Mouse (Mus musculus) CH12.LX (cell line): ENCODE results near the gene Gpr141. TPM values are rescaled to one million over a fixed set of nuclear protein-coding genes. Genes with fewer than 3 reads are reported as not detected.

ENCODE experiments used
- DNase-seq: peaks from one replicate; pipeline ENCODE4 v3.0.0-alpha.2; 2013; ENCODE audit errors: extremely low read depth
- H3K27ac ChIP-seq: 2 replicates; pipeline ENCODE4 v1.5.1; 2012; ENCODE audit warnings: low read depth, mild to moderate bottlenecking, control low read depth, moderate library complexity; ENCODE audit not compliant: insufficient read depth
- H3K27me3 ChIP-seq: replicated peaks from 2 replicates; pipeline ENCODE3; 2012; ENCODE audit warnings: inconsistent platforms
- H3K36me3 ChIP-seq, 2 experiments: replicated peaks in 1 of 2; 2 replicates each; pipeline versions ENCODE3 to v1.6.1; 2012; ENCODE audit warnings: inconsistent platforms in 1 of 2, low read length in 1 of 2, mild to moderate bottlenecking in 1 of 2, mixed read lengths in 1 of 2, moderate library complexity in 1 of 2; ENCODE audit not compliant: control insufficient read depth in 1 of 2, insufficient read depth in 1 of 2
- H3K4me1 ChIP-seq, 2 experiments: 2 replicates each; pipeline ENCODE4 v1.6.1; 2012; ENCODE audit warnings: inconsistent platforms in 1 of 2, moderate library complexity in 1 of 2; ENCODE audit not compliant: insufficient read depth in 2 of 2, control insufficient read depth in 1 of 2
- H3K4me2 ChIP-seq: 2 replicates; pipeline ENCODE4 v1.6.1; 2012; ENCODE audit warnings: low read depth, mild to moderate bottlenecking, control low read depth; ENCODE audit not compliant: poor library complexity, insufficient read depth, severe bottlenecking
- H3K4me3 ChIP-seq, 3 experiments: fragments of 150-350 bp in 1 of 3; sonication (generic) in 1 of 3; replicated peaks in 1 of 3; 2 replicates each; pipeline versions ENCODE3 to v1.5.1; 2011 to 2012; ENCODE audit warnings: low read depth in 2 of 3, low read length in 2 of 3, mild to moderate bottlenecking in 2 of 3, moderate library complexity in 2 of 3, control low read depth in 1 of 3, improper control_type of control experiment in 1 of 3, inconsistent platforms in 1 of 3, mixed read lengths in 1 of 3; ENCODE audit not compliant: poor library complexity in 1 of 3
- H3K79me2 ChIP-seq: replicated peaks from 2 replicates; pipeline ENCODE4 v1.6.1; 2012; ENCODE audit warnings: mild to moderate bottlenecking, moderate library complexity; ENCODE audit not compliant: control insufficient read depth, poor library complexity, insufficient read depth, severe bottlenecking; ENCODE audit errors: extremely low read depth
- H3K9ac ChIP-seq: 2 replicates; pipeline ENCODE4 v1.6.1; 2012; ENCODE audit warnings: low read depth, mild to moderate bottlenecking, control low read depth, moderate library complexity; ENCODE audit not compliant: insufficient read depth
- H3K9me3 ChIP-seq: replicated peaks from 2 replicates; pipeline ENCODE3; 2012; ENCODE audit warnings: low read length, inconsistent platforms, mixed read lengths
- CHD1 ChIP-seq: IDR thresholded peaks from 2 replicates; pipeline ENCODE4 v1.6.1; 2012; ENCODE audit warnings: low read depth, low read length, improper control_type of control experiment, inconsistent platforms
- ETS1 ChIP-seq: conservative IDR thresholded peaks from 2 replicates; pipeline ENCODE4 v1.6.1; 2012; ENCODE audit warnings: low read depth, mild to moderate bottlenecking, inconsistent platforms, low read length, improper control_type of control experiment, moderate library complexity
- IRF4 ChIP-seq: IDR thresholded peaks from 2 replicates; pipeline ENCODE4 v1.6.1; 2014; ENCODE audit warnings: low read depth, mild to moderate bottlenecking, inconsistent platforms, low read length, improper control_type of control experiment
- JUND ChIP-seq: conservative IDR thresholded peaks from 2 replicates; pipeline ENCODE4 v1.6.1; 2011; ENCODE audit warnings: low read depth, low read length, improper control_type of control experiment
- KAT2A ChIP-seq: IDR thresholded peaks from 2 replicates; pipeline ENCODE4 v1.6.1; 2012; ENCODE audit warnings: low read length, improper control_type of control experiment, inconsistent platforms; ENCODE audit not compliant: insufficient replicate concordance
- MAFK ChIP-seq: IDR thresholded peaks from 2 replicates; pipeline ENCODE4 v1.6.1; 2011; ENCODE audit warnings: low read length, improper control_type of control experiment; ENCODE audit not compliant: insufficient replicate concordance
- NELFE ChIP-seq: IDR thresholded peaks from 2 replicates; pipeline ENCODE4 v1.6.1; 2011; ENCODE audit warnings: low read depth, low read length, improper control_type of control experiment
- NRF1 ChIP-seq: IDR thresholded peaks from 2 replicates; pipeline ENCODE4 v1.6.1; 2014; ENCODE audit warnings: low read depth, mild to moderate bottlenecking, inconsistent platforms, low read length, improper control_type of control experiment, moderate library complexity
- PAX5 ChIP-seq: IDR thresholded peaks from 2 replicates; pipeline ENCODE4 v1.6.1; 2012; ENCODE audit warnings: low read length, inconsistent platforms, mixed read lengths
- POLR2A ChIP-seq: IDR thresholded peaks from 2 replicates; pipeline ENCODE4 v1.6.1; 2011; ENCODE audit warnings: low read depth, mild to moderate bottlenecking, improper control_type of control experiment, low read length
- POLR2AphosphoS2 ChIP-seq: IDR thresholded peaks from 2 replicates; pipeline ENCODE4 v1.6.1; 2011; ENCODE audit warnings: low read depth, low read length, improper control_type of control experiment
- SMC3 ChIP-seq: IDR thresholded peaks from 2 replicates; pipeline ENCODE4 v1.6.1; 2011; ENCODE audit warnings: low read depth, low read length, improper control_type of control experiment
- USF1 ChIP-seq: IDR thresholded peaks from 2 replicates; pipeline ENCODE4 v1.6.1; 2014; ENCODE audit warnings: low read depth, mild to moderate bottlenecking, inconsistent platforms, low read length, improper control_type of control experiment
- ZC3H11A ChIP-seq: IDR thresholded peaks from 2 replicates; pipeline ENCODE4 v1.6.1; 2012; ENCODE audit warnings: low read depth, mild to moderate bottlenecking, inconsistent platforms, low read length, improper control_type of control experiment
- ZKSCAN1 ChIP-seq: IDR thresholded peaks from 2 replicates; pipeline ENCODE4 v1.6.1; 2012; ENCODE audit warnings: low read depth, inconsistent platforms, low read length, improper control_type of control experiment, borderline replicate concordance
- dilution Hi-C: fragments of 300-500 bp; cut with MboI; formaldehyde crosslinking; loops from 2 replicates; pipeline ENCODE4 v1.14.3; 2020; ENCODE audit warnings: low sequenced_read_pairs; ENCODE audit not compliant: extremely low pct_unique_long_range_greater_than_20kb, extremely low pct_ligation_motif_present
- in situ Hi-C: fragments of 300-500 bp; cut with MboI; formaldehyde crosslinking; loops from 3 replicates; pipeline ENCODE4 v1.14.3; 2019; ENCODE audit warnings: low sequenced_read_pairs, low pct_ligation_motif_present, low pct_unique_long_range_greater_than_20kb, mixed read lengths
- polyA plus RNA-seq: library from polyadenylated mRNA; unstranded; fragments of >175 nt; gene quantifications from 2 replicates; pipeline ENCODE4 v1.2.1, GENCODE M21; 2012; ENCODE audit warnings: low read depth; ENCODE audit not compliant: insufficient read length
- total RNA-seq, 2 experiments: library from RNA; depleted of rRNA; stranded (reverse); fragments of 300-350 nt in 1 of 2; fragments of >200 nt in 1 of 2; gene quantifications; 2 replicates each; pipeline ENCODE4 v1.2.3; 2012 to 2014

Gpr141 gene
- total and polyA plus RNA-seq, 3 experiments, result 0.17 to 1.6 (median 0.60) TPM

GRCm38 (mm10) chr13:19763211-19763610, 60.8 kb downstream of the Gpr141 start:
- no peak for DNase-seq
- H3K9ac ChIP-seq, result no peak overlapping the region
- no peak overlapping the region for H3K4me3 ChIP-seq
- H3K79me2 ChIP-seq, result no peaks in the 10 kb centered on the region
- H3K4me1 ChIP-seq, result peaks cover 0 to 15% of the 10 kb centered on the region in 2 experiments; a peak in 2 of 4 replicates
- no peaks in the 10 kb centered on the region for H3K36me3 ChIP-seq
- no peaks in the 10 kb centered on the region for H3K27me3 ChIP-seq
- TF ChIP-seq NRF1 (no peak), JUND (no peak), CHD1 (no peak), PAX5 (no peak), USF1 (no peak), ETS1 (no peak), SMC3 (no peak), ZKSCAN1 (no peak), ZC3H11A (no peak), MAFK (no peak), POLR2A (no peak)
- TF ChIP-seq, all 38 proteins: peak for 0
- dilution Hi-C loops (no loop called here), in situ Hi-C loops (no loop called here)
- Histone ChIP-seq H3K27ac (no peak overlapping the region), H3K4me2 (no peak overlapping the region), H3K9me3 (no peaks in the 10 kb centered on the region)

GRCm38 (mm10) chr13:19745741-19746140, 78.3 kb downstream of the Gpr141 start:
- Histone ChIP-seq H3K4me3 (no peak overlapping the region), H3K27ac (no peak overlapping the region), H3K79me2 (no peaks in the 10 kb centered on the region), H3K36me3 (no peaks in the 10 kb centered on the region), H3K9ac (no peak overlapping the region), H3K27me3 (no peaks in the 10 kb centered on the region), H3K9me3 (no peaks in the 10 kb centered on the region), H3K4me2 (no peak overlapping the region), H3K4me1 (no peaks in the 10 kb centered on the region)
- no peak for TF ChIP-seq IRF4
- in situ Hi-C loops (no loop called here), dilution Hi-C loops (no loop called here)
- DNase-seq, result no peak

GRCm38 (mm10) chr13:19744536-19744935, 79.5 kb downstream of the Gpr141 start:
- Histone ChIP-seq H3K9me3 (no peaks in the 10 kb centered on the region), H3K4me2 (no peak overlapping the region), H3K36me3 (no peaks in the 10 kb centered on the region), H3K27me3 (no peaks in the 10 kb centered on the region), H3K4me3 (no peak overlapping the region), H3K27ac (no peak overlapping the region), H3K4me1 (no peaks in the 10 kb centered on the region), H3K79me2 (no peaks in the 10 kb centered on the region), H3K9ac (no peak overlapping the region)
- no peak for DNase-seq
- no peak for TF ChIP-seq POLR2AphosphoS2
- no peak for TF ChIP-seq CHD1
- no peak for TF ChIP-seq KAT2A
- no peak for TF ChIP-seq NELFE
- in situ Hi-C loops, result no loop called here
- dilution Hi-C loops, result no loop called here
